Mouse (Mus musculus) liver, embryonic 12.5 days (tissue): ENCODE data around the gene Fam192a. TPM values are rescaled to one million over a fixed set of nuclear protein-coding genes. Genes with fewer than 3 reads are reported as not detected.

Source experiments
- ATAC-seq: fragments of 200-750 bp; cut with Nextera tagmentation; 2 replicates; pipeline ENCODE4 v1.8.0; 2017; ENCODE audit warnings: moderate number of reproducible peaks, mild to moderate bottlenecking, moderate library complexity
- H3K27ac ChIP-seq: fragments of 300-500 bp; sonication (generic); 2 replicates; pipeline ENCODE4 v1.5.1; 2016; ENCODE audit warnings: mild to moderate bottlenecking
- H3K27me3 ChIP-seq: fragments of 300-500 bp; sonication (generic); replicated peaks from 2 replicates; pipeline ENCODE4 v1.6.1; 2016; ENCODE audit warnings: mild to moderate bottlenecking, moderate library complexity
- H3K36me3 ChIP-seq: fragments of 300-500 bp; sonication (generic); 2 replicates; pipeline ENCODE4 v1.6.1; 2016; ENCODE audit warnings: mild to moderate bottlenecking, moderate library complexity
- H3K4me1 ChIP-seq: fragments of 300-500 bp; sonication (generic); 2 replicates; pipeline ENCODE4 v1.6.1; 2016
- H3K4me2 ChIP-seq: fragments of 300-500 bp; sonication (generic); 2 replicates; pipeline ENCODE4 v1.6.1; 2016; ENCODE audit warnings: mild to moderate bottlenecking, moderate library complexity
- H3K4me3 ChIP-seq: fragments of 300-500 bp; sonication (generic); 2 replicates; pipeline ENCODE4 v1.5.1; 2016; ENCODE audit warnings: mild to moderate bottlenecking, moderate library complexity
- H3K9ac ChIP-seq: fragments of 300-500 bp; sonication (generic); 2 replicates; pipeline ENCODE4 v1.6.1; 2016; ENCODE audit warnings: mild to moderate bottlenecking, moderate library complexity
- H3K9me3 ChIP-seq: fragments of 300-500 bp; sonication (generic); replicated peaks from 2 replicates; pipeline ENCODE4 v1.6.1; 2016; ENCODE audit warnings: mild to moderate bottlenecking, moderate library complexity
- WGBS: fragments of 180-500 bp; shearing (Covaris S2); methylation state at CpG from one replicate; pipeline ENCODE4 v1.1.7; 2016; ENCODE audit not compliant: insufficient replicate concordance; 5-methylcytosine and 5-hydroxymethylcytosine counted together
- polyA plus RNA-seq: library from polyadenylated mRNA; unstranded; fragments of >200 nt; fragmentation: Nextera tagmentation; extraction: Ambion mirVana; gene quantifications from 2 replicates; pipeline ENCODE4 v1.2.1, GENCODE M21; 2016

Gene Fam192a
- polyA plus RNA-seq, 1 experiment from 2014 or later, result 49.2 TPM

DNA sequence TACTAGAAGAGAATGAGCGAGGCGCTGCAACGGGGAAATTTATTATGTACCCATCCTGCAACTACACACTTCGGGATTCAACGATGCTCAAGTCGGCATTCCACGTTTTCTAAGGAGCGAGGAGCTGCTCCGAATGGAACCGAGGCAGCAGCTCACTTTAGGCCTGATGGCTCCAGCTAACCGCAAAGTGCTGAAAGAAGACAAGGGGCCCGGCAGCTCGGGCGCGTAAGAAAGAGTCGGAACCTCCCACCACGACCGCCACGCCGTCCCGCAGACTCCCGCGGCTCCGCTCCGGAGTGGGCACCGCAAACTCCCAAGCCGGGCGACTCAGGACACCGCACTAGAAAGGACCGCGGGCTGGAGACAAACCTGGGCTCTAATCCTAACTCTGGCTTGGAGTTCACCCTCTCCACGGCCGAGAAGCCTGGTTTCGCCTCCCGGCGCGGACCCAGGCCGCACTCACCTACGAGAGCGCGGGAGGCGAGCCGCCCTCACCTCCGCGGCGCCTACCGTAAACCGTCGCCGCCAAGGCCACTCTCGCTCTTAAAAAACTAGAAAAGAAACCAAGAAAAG is 677 bp downstream of the Fam192a start:
- peak overlapping the region; percentile 82 for H3K27ac ChIP-seq
- under 1% methylated on average over 51 of the region's 51 CpGs for WGBS
- peak; percentile 25 for ATAC-seq
- H3K27me3 ChIP-seq, result no peaks in the 10 kb centered on the region
- no peaks in the 10 kb centered on the region for H3K9me3 ChIP-seq
- peaks cover 7% of the 10 kb centered on the region; the same call in 1 of the 2 replicates for H3K36me3 ChIP-seq
- peak overlapping the region; percentile 80 for H3K4me2 ChIP-seq
- peaks cover 38% of the 10 kb centered on the region for H3K4me1 ChIP-seq
- peak overlapping the region; percentile 85 for H3K9ac ChIP-seq
- peak overlapping the region; percentile 99 for H3K4me3 ChIP-seq

DNA sequence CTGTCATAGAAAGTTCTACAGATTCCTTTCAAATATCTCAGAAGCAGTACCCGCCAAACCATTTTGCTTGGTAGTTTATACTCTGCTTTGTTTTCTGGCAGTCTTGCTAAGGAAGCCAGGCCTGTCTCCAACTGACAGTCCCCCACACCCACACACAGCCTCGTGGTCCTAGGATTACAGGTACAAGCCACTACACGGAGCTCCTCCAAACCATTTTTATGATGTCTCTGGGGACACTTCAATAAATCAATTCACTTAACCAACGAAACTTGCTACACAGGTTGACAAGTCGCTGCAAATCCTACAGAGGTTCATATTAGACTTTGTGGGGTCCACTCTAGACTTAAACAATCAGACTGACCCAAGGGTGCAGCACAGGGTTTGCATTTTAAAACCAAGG is 1.3 kb downstream of the Fam192a start:
- H3K4me2 ChIP-seq, result peak overlapping the region; percentile 80
- H3K27ac ChIP-seq, result no peak overlapping the region; the same call in 1 of the 2 replicates
- H3K36me3 ChIP-seq, result peaks cover 13% of the 10 kb centered on the region
- H3K4me3 ChIP-seq, result peak overlapping the region; percentile 99
- H3K4me1 ChIP-seq, result peaks cover 38% of the 10 kb centered on the region
- peak overlapping the region; percentile 85 for H3K9ac ChIP-seq
- ATAC-seq, result no peak
- H3K9me3 ChIP-seq, result no peaks in the 10 kb centered on the region
- 17% methylated on average over 5 of the region's 5 CpGs for WGBS
- no peaks in the 10 kb centered on the region for H3K27me3 ChIP-seq

DNA sequence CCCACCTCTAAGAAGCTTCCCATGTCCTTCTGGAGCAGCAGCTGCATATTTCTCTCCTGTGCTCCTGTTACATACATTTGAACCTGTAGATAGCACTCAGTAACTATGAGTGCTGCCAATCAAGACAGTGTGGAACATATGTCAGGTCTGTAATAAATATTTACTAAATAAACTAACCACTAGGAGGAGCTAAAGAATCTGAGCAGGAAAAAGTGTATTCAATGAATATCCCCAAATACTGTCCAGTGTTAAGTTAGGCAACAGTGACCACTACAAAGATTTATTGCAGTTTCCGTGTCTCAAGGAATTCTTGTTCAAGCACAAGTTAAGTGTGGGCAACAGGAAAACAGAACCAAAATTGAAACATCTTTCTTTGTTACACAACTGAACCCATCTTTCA is 7.6 kb downstream of the Fam192a start:
- H3K9me3 ChIP-seq, result no peaks in the 10 kb centered on the region
- WGBS, result 62% methylated on average over 1 of the region's 1 CpGs
- H3K4me1 ChIP-seq, result peaks cover 5% of the 10 kb centered on the region; the same call in 1 of the 2 replicates
- H3K4me2 ChIP-seq, result no peak overlapping the region
- H3K27ac ChIP-seq, result no peak overlapping the region
- no peak for ATAC-seq
- peaks cover 29% of the 10 kb centered on the region for H3K36me3 ChIP-seq
- no peak overlapping the region for H3K9ac ChIP-seq
- no peak overlapping the region for H3K4me3 ChIP-seq
- no peaks in the 10 kb centered on the region for H3K27me3 ChIP-seq

DNA sequence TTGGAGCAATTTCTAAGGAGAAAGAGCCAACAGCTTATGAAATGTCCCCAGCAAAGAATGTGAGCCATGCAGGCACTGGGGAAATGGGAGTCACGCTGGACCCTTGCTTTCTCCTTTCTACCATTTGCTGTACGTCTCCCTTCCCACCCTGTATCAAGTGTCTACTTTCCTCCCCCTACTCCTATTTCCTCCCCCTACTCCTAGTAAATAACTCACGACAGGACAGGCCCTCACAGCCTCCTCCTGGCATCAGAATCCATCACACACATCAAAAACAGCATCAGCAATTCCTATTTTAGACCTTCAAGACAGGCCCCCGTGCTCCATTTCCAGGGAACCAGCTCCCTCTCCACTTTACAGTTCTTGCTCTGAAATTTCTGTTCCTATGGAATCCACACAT is 10.1 kb downstream of the Fam192a start:
- no peak for ATAC-seq
- Histone ChIP-seq H3K9me3 (no peaks in the 10 kb centered on the region), H3K4me1 (no peaks in the 10 kb centered on the region), H3K27me3 (no peaks in the 10 kb centered on the region), H3K27ac (no peak overlapping the region), H3K4me2 (no peak overlapping the region), H3K4me3 (no peak overlapping the region), H3K9ac (no peak overlapping the region), H3K36me3 (peaks cover 49% of the 10 kb centered on the region)
- WGBS, result 87% methylated on average over 4 of the region's 4 CpGs

DNA sequence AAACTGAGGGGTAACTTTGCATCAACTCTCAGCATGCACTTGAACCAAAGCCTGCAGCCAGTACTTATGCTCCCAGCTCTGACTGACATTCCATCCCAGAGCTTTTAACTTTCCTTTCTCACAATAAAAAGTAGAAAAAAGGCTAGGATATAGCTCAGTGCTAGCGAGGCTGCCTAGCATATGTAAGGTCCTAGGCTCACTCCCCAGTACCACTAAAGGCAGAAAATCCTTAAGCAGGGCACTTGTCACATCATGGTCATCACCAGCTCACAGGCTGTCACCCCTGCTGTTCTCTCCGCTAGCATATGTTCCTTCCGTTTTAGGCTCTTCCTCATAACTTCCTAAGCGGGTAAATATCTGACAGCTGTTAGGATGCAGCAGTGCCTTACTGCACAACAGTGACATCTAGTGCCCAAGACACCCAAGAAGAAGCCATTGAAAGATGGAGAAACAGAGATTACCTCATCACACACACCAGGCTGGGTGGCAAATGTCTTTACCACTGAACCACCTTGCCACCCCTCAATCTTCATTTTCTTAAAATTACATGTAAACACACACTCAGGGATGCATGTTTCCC is 17.5 kb downstream of the Fam192a start:
- Histone ChIP-seq H3K4me3 (no peak overlapping the region), H3K9me3 (no peaks in the 10 kb centered on the region), H3K4me2 (no peak overlapping the region), H3K9ac (no peak overlapping the region), H3K36me3 (peaks cover 95% of the 10 kb centered on the region), H3K27me3 (no peaks in the 10 kb centered on the region), H3K27ac (no peak overlapping the region), H3K4me1 (no peaks in the 10 kb centered on the region)
- WGBS, result 54% methylated on average over 4 of the region's 4 CpGs
- no peak for ATAC-seq

DNA sequence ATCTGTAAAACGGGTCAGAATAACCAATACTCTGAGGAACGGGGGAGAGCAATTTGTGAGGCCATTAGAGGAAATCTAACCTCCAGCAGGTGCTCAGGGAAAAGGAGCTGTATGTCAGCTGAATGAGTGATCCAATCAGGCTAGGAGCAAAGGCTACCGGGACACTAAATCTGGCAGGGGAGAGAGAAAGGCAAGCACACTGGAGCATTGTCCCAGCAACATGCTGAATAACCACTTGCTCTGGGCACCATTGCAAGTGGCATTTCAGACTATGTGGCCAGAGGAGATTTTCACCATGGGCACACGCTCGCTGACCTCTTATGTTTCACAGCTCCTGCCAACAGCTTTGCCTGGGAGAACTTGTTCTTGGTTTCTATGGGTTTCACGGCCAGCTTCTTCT is 19.2 kb downstream of the Fam192a start:
- Histone ChIP-seq H3K9ac (no peak overlapping the region), H3K27ac (no peak overlapping the region), H3K9me3 (no peaks in the 10 kb centered on the region), H3K36me3 (peaks cover 95% of the 10 kb centered on the region), H3K4me3 (no peak overlapping the region), H3K4me2 (no peak overlapping the region), H3K4me1 (no peaks in the 10 kb centered on the region), H3K27me3 (no peaks in the 10 kb centered on the region)
- 82% methylated on average over 6 of the region's 6 CpGs for WGBS
- no peak for ATAC-seq

DNA sequence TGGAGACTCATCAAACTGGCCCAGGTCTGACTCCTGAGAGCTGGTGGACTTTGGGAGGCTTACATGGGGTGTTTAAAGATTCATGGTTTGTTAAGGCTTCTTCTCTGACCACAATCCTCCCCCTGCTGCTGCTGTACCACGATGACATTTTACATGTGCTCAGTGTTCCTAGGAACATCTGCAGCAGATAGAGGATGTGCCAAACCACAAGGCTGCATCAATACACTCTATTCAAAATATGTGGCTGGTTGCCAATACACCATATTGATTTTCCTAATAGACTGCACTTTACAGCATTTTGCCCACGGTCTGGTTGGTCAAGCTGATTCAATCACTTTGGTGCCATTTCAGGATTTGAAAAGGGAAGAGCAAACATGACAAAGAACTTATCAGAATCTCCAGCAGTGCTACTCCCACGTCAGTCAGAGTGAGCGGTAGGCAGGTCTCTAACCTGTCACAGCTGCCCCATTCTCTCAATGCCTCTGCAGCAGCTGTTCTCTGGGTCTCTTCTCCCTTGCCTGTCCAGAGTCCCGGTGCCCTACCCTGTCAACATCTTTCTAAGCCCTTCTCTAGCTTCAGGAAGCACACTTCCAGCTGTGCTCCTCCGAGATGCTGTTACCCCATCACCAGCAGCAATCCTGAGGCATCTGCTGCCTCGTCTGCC is 19.8 kb downstream of the Fam192a start:
- Histone ChIP-seq H3K27me3 (no peaks in the 10 kb centered on the region), H3K27ac (no peak overlapping the region), H3K9me3 (no peaks in the 10 kb centered on the region), H3K4me1 (no peaks in the 10 kb centered on the region), H3K4me3 (no peak overlapping the region), H3K36me3 (peaks cover 95% of the 10 kb centered on the region), H3K4me2 (no peak overlapping the region), H3K9ac (no peak overlapping the region)
- ATAC-seq, result no peak
- 71% methylated on average over 7 of the region's 7 CpGs for WGBS

DNA sequence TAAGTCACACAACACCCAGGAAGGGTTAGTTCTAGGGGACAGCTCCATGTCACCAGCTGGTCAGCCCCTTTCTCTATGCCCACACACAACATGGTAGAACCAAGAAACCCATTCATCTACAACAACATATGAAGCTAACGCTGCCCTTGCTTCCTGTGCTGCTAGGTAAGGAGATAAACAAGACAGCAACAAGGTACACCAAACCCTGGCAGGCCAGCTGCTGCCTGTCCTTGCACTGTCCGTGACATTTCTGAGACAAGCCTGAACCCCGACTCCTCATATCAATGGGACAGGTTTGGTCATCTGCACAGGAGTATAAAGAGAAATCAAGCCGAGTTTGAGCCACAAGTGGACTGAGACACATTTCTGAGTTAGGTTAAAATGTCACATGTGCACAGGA is 26.6 kb downstream of the Fam192a start:
- no peaks in the 10 kb centered on the region for H3K4me1 ChIP-seq
- no peak overlapping the region for H3K27ac ChIP-seq
- no peaks in the 10 kb centered on the region for H3K27me3 ChIP-seq
- H3K36me3 ChIP-seq, result peaks cover 72% of the 10 kb centered on the region
- no peak overlapping the region for H3K9ac ChIP-seq
- H3K9me3 ChIP-seq, result no peaks in the 10 kb centered on the region
- H3K4me2 ChIP-seq, result no peak overlapping the region
- 82% methylated on average over 4 of the region's 4 CpGs for WGBS
- no peak overlapping the region for H3K4me3 ChIP-seq
- ATAC-seq, result no peak

DNA sequence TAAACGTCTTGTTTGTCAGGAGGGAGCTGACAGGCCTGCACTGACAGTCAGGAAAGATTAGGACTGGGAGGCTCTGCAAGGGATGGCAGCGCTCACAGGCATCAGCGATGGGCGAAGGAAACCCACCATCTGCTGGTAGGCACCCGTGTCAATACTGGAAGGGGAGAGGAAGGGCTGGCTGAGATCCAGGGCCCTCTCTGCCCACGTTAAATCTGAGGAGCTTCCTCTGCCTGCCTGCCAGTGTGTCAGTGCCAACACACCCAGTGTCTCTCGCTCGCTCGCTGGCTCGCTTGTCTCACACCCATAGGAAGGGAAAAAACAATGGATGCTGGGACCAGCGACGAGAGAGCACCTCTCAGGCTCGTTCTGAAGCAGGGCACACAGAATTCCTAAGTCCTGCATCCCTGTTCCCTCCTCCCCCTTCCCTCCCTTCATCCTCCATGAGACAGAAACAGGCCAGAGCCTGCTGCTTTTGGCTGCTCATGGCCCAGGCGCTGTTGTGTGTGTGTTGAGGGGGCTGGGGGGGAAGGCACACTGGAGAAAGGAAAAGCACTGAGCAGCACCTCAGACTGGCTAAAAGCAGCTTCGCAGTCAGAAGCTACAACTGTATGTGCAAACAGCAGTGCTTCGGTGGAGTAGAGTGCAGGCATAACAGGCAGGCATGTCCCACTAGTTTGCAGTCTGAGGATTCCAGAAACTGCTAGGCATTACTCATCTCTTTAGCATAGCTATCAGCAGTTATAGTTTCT is 27.5 kb downstream of the Fam192a start:
- Histone ChIP-seq H3K9ac (no peak overlapping the region), H3K4me2 (no peak overlapping the region), H3K36me3 (peaks cover 66% of the 10 kb centered on the region), H3K4me3 (no peak overlapping the region), H3K27me3 (no peaks in the 10 kb centered on the region), H3K9me3 (no peaks in the 10 kb centered on the region), H3K4me1 (no peaks in the 10 kb centered on the region), H3K27ac (no peak overlapping the region)
- WGBS, result 78% methylated on average over 16 of the region's 16 CpGs
- ATAC-seq, result no peak

DNA sequence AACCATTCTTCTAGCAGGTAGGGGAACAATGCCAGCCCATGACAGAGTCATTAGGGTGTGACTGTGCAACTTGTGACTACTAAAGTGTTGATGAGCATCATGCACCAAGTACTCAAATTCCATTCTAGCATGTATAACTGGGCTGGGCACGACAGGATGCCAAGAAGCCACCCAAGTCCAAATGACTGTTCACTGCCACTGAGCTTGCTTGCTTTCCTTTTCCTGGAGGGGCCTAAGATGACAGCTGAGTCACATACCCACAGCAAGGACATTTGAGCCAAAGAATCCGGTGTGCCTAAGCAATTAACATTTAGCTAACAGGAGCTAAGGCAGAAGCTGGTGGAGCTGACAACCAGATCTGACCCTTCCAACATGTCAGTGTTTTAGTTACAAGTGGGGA is 29.9 kb downstream of the Fam192a start:
- H3K27me3 ChIP-seq, result no peaks in the 10 kb centered on the region
- 68% methylated on average over 2 of the region's 2 CpGs for WGBS
- H3K36me3 ChIP-seq, result peaks cover 42% of the 10 kb centered on the region
- H3K4me2 ChIP-seq, result no peak overlapping the region
- H3K9ac ChIP-seq, result no peak overlapping the region
- ATAC-seq, result no peak
- H3K4me1 ChIP-seq, result no peaks in the 10 kb centered on the region
- H3K9me3 ChIP-seq, result no peaks in the 10 kb centered on the region
- no peak overlapping the region for H3K27ac ChIP-seq
- H3K4me3 ChIP-seq, result no peak overlapping the region

DNA sequence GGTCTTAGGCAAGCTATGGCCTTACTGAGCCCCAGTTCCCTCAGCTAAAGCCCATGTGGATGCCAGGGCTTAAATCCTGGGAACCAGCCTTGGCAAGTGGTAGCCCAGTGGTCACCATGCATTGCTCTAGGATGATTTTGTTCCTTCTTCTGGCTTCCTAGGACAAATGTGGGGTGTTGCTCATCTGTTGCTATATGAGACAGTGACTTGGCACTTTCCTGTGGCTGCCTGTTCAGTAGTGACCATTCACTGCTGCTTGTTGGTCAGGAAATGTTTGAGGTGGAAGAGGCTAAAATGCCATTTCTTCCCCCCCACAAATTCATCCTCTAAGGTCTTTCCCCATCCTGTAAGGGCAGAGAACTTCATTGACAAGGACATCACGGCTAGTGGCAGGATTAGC is 32.4 kb downstream of the Fam192a start:
- H3K36me3 ChIP-seq, result peaks cover 17% of the 10 kb centered on the region
- H3K9me3 ChIP-seq, result no peaks in the 10 kb centered on the region
- no peak overlapping the region for H3K27ac ChIP-seq
- no peak overlapping the region for H3K4me2 ChIP-seq
- ATAC-seq, result no peak
- no peaks in the 10 kb centered on the region for H3K27me3 ChIP-seq
- H3K9ac ChIP-seq, result no peak overlapping the region
- no peak overlapping the region for H3K4me3 ChIP-seq
- H3K4me1 ChIP-seq, result no peaks in the 10 kb centered on the region
- WGBS, result 67% methylated on average over 1 of the region's 1 CpGs

DNA sequence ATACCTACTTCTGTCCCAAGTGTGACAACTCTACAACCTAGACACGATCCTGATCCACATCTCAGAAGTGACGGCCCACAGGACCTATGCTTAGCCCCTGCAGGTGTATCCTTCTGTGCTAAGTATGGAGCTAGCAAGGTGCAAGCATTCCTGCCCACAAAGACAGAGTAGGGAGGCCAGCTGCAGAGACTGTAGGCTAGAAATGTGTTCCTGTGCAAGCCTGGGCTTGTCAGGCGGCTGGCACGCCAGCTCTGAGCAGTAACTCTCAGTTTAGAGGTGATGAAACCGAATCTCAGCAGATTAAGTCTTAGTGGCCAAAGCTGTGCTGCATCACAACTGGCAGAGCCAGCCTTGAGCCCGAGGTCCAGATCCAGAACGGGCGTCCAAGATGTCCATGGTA is 33.7 kb downstream of the Fam192a start:
- H3K4me2 ChIP-seq, result no peak overlapping the region
- ATAC-seq, result no peak
- no peaks in the 10 kb centered on the region for H3K27me3 ChIP-seq
- 74% methylated on average over 8 of the region's 8 CpGs for WGBS
- peaks cover 4% of the 10 kb centered on the region for H3K36me3 ChIP-seq
- H3K9me3 ChIP-seq, result no peaks in the 10 kb centered on the region
- no peak overlapping the region for H3K4me3 ChIP-seq
- no peak overlapping the region for H3K9ac ChIP-seq
- H3K27ac ChIP-seq, result no peak overlapping the region
- H3K4me1 ChIP-seq, result no peaks in the 10 kb centered on the region
